Mouse (Mus musculus) gastrocnemius, postnatal 10 days (tissue): ENCODE results near the gene Gm28998. TPM values are rescaled to one million over a fixed set of nuclear protein-coding genes. Genes with fewer than 3 reads are reported as not detected.
"Not testable (repeated sequence)": the region's sequence is repeated elsewhere in the genome, so short reads cannot be mapped to it uniquely, and the experiment has no call there.

Experiments
- DNase-seq: peaks from one replicate; pipeline ENCODE4 v3.0.0; 2021; ENCODE audit warnings: mixed read lengths
- long read RNA-seq, 2 experiments: library from polyadenylated mRNA; stranded (forward); transcript quantifications; one replicate each; pipeline ENCODE4 v2.0.0; 2021
- total RNA-seq, 2 experiments: library from RNA; stranded (reverse); gene quantifications; 2 replicates each; pipeline ENCODE4 v1.2.3; 2021

The Gm28998 gene
- not detected for total RNA-seq
- long read RNA-seq, experiment 1 = 0 reads
- long read RNA-seq, experiment 2 = 0 reads

DNA sequence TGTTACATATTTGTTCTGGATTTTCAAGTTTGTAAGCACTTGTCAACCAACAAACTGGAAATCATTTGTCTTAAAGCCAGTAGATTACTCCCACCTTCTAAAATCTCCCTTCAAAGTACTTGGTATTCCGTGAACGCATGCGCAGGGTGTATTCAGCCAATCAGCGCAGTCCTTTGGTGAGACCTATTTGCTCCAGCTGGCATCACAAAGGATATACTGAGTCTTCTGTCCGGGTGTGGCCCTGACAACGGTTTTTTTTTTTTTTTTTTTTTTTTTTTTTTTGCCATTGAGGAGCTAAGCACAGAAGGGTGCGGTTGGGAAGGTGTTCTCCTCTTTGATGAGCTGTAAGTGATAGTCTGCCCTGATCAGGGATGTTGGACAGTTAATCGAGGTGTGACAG lies at the start of gene Gm28998:
Gm28998 (plus strand) TSS at position 301 of the 400 bp plus-strand sequence.
- DNase-seq = not testable (repeated sequence)

Other genes with a start within 250 kb of the Gm28998 start
- gene Gm21244, start 84.5 kb upstream of the Gm28998 start, total RNA-seq = not detected
- gene Gm21788, start 151.2 kb downstream of the Gm28998 start, total RNA-seq = not detected